Mouse (Mus musculus) heart, embryonic 15.5 days (tissue): ENCODE results near the gene Gpr101. TPM values are rescaled to one million over a fixed set of nuclear protein-coding genes. Genes with fewer than 3 reads are reported as not detected.

Source experiments
- ATAC-seq: fragments of 200-750 bp; cut with Nextera tagmentation; replicated peaks from 2 replicates; pipeline ENCODE4 v1.8.0; 2017; ENCODE audit warnings: low read depth, moderate TSS enrichment; ENCODE audit not compliant: insufficient number of reproducible peaks, insufficient read depth, low FRiP score
- H3K27ac ChIP-seq: fragments of 300-500 bp; sonication (generic); 2 replicates; pipeline ENCODE4 v1.5.1; 2015; ENCODE audit warnings: mild to moderate bottlenecking, inconsistent platforms
- H3K27me3 ChIP-seq: fragments of 300-500 bp; sonication (generic); 2 replicates; pipeline ENCODE4 v1.6.1; 2015; ENCODE audit warnings: inconsistent platforms
- H3K36me3 ChIP-seq: fragments of 300-500 bp; sonication (generic); 2 replicates; pipeline ENCODE4 v1.6.1; 2015; ENCODE audit warnings: mild to moderate bottlenecking, inconsistent platforms
- H3K4me1 ChIP-seq: fragments of 300-500 bp; sonication (generic); replicated peaks from 2 replicates; pipeline ENCODE4 v1.6.1; 2015; ENCODE audit warnings: inconsistent platforms
- H3K4me2 ChIP-seq: fragments of 300-500 bp; sonication (generic); 2 replicates; pipeline ENCODE4 v1.6.1; 2015; ENCODE audit warnings: inconsistent platforms, mild to moderate bottlenecking, moderate library complexity
- H3K4me3 ChIP-seq: fragments of 300-500 bp; sonication (generic); 2 replicates; pipeline ENCODE4 v1.5.1; 2015; ENCODE audit warnings: mild to moderate bottlenecking, inconsistent platforms
- H3K9ac ChIP-seq: fragments of 300-500 bp; sonication (generic); 2 replicates; pipeline ENCODE4 v1.6.1; 2015; ENCODE audit warnings: mild to moderate bottlenecking, inconsistent platforms
- H3K9me3 ChIP-seq: fragments of 300-500 bp; sonication (generic); replicated peaks from 2 replicates; pipeline ENCODE4 v1.6.1; 2016; ENCODE audit warnings: inconsistent platforms
- WGBS: fragments of 180-500 bp; shearing (Covaris S2); methylation state at CpG from one replicate; pipeline ENCODE4 v1.1.7; 2015; ENCODE audit warnings: mixed read lengths; 5-methylcytosine and 5-hydroxymethylcytosine counted together
- polyA plus RNA-seq: library from polyadenylated mRNA; unstranded; fragments of >200 nt; fragmentation: Nextera tagmentation; extraction: Ambion mirVana; gene quantifications from 2 replicates; pipeline ENCODE4 v1.2.1, GENCODE M21; 2015

Gpr101 gene
- polyA plus RNA-seq = not detected in 2 replicates

DNA sequence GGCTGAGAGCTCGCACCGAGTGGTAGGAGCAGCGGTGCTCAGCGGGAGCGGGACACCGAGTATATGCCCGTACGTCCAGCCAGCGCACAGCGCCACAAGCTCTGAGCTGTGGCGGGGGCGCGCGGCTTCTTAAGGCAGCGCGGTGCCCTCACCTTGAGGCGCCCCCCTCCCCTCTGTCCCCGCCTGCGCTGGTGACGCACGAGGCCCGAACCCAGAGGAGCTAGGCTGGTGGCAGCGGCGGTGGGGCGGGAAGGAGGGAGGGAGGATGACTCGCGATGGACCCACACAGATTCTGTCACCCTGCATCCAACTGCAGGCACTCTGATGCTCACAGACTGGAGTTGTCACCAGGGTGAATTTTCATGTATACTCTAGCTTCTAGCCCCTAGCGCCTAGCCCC is at the start of gene Gpr101:
Gpr101 (minus strand) TSS at position 124 of the 400 bp plus-strand sequence.
- Histone ChIP-seq H3K9ac (no peak within 1 kb of the TSS), H3K4me1 (peaks cover 3% of the 10 kb centered on the region; the same call in 1 of the 2 replicates), H3K27ac (no peak within 1 kb of the TSS), H3K36me3 (no peaks in the 10 kb centered on the region), H3K9me3 (no peaks in the 10 kb centered on the region), H3K27me3 (peaks cover 26% of the 10 kb centered on the region), H3K4me3 (peak within 1 kb of the TSS; percentile 31), H3K4me2 (peak within 1 kb of the TSS; percentile 62)
- WGBS = 7% methylated on average over 23 of the region's 28 CpGs
- no peak; the same call in 1 of the 2 replicates for ATAC-seq

GRCm38 (mm10) chrX:57521117-57522095 is 17.8 kb upstream of the Gpr101 start:
- no peak overlapping the region for H3K27ac ChIP-seq
- H3K9ac ChIP-seq = no peak overlapping the region
- no peak overlapping the region for H3K4me3 ChIP-seq
- no peak for ATAC-seq
- H3K9me3 ChIP-seq = no peaks in the 10 kb centered on the region
- no peaks in the 10 kb centered on the region for H3K4me1 ChIP-seq
- H3K4me2 ChIP-seq = peak overlapping the region; percentile 29; the same call in 1 of the 2 replicates
- no peaks in the 10 kb centered on the region for H3K36me3 ChIP-seq
- no peaks in the 10 kb centered on the region; the same call in 1 of the 2 replicates for H3K27me3 ChIP-seq
- 38% methylated on average over 28 of the region's 28 CpGs for WGBS

DNA sequence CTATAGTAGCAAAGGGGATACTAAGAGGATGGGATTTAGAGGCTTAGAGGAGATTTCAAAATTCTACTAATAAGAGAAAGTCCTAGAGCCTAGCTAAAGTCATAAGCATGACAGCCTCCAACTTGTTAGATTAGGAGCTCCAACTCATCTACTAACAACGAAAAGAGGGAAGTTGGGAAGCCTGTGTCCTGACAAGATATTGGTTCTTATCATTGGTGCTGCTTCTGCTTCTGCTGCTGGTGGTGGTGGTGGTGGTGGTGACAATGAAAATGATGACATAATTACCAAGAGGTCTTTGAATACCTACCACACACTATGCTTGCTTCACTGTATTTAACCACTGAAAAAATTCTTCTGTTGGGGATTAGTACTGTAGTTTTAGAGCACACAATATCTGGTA is 2.7 kb upstream of the Gpr101 start:
- ATAC-seq = no peak
- no peaks in the 10 kb centered on the region for H3K36me3 ChIP-seq
- WGBS = 50% methylated on average over 1 of the region's 1 CpGs
- H3K27me3 ChIP-seq = peaks cover 26% of the 10 kb centered on the region
- no peak overlapping the region for H3K4me3 ChIP-seq
- H3K27ac ChIP-seq = no peak overlapping the region
- no peak overlapping the region for H3K9ac ChIP-seq
- no peaks in the 10 kb centered on the region for H3K9me3 ChIP-seq
- H3K4me2 ChIP-seq = no peak overlapping the region
- peaks cover 3% of the 10 kb centered on the region; the same call in 1 of the 2 replicates for H3K4me1 ChIP-seq

Other genes with a start within 250 kb of the Gpr101 start
- gene Arhgef6, start 165.0 kb downstream of the Gpr101 start, polyA plus RNA-seq = 35.6 and 36.0 TPM in 2 replicates
- 75.9 and 80.1 TPM in 2 replicates for gene Rbmx, start 110.7 kb downstream of the Gpr101 start, polyA plus RNA-seq
- gene Gm364, start 94.6 kb downstream of the Gpr101 start, polyA plus RNA-seq = not detected in 2 replicates